Mouse (Mus musculus) neural tube, embryonic 13.5 days (tissue): ENCODE results near the gene Fam78a. TPM values are rescaled to one million over a fixed set of nuclear protein-coding genes. Genes with fewer than 3 reads are reported as not detected.
A peak's percentile ranks its signal among the peaks of the same experiment; 100 is the strongest.

Source experiments
- ATAC-seq: fragments of 200-750 bp; cut with Nextera tagmentation; 2 replicates; pipeline ENCODE4 v1.8.0; 2017; ENCODE audit warnings: low read depth, mild to moderate bottlenecking, moderate TSS enrichment, moderate library complexity
- H3K27ac ChIP-seq: fragments of 300-500 bp; sonication (generic); replicated peaks from 2 replicates; pipeline ENCODE4 v1.5.1; 2015; ENCODE audit warnings: moderate library complexity, mild to moderate bottlenecking, inconsistent platforms
- H3K27me3 ChIP-seq: fragments of 300-500 bp; sonication (generic); 2 replicates; pipeline ENCODE4 v1.6.1; 2015; ENCODE audit warnings: mild to moderate bottlenecking, inconsistent platforms
- H3K36me3 ChIP-seq: fragments of 300-500 bp; sonication (generic); 2 replicates; pipeline ENCODE4 v1.6.1; 2015; ENCODE audit warnings: mild to moderate bottlenecking, inconsistent platforms
- H3K4me1 ChIP-seq: fragments of 300-500 bp; sonication (generic); replicated peaks from 2 replicates; pipeline ENCODE4 v1.6.1; 2015; ENCODE audit warnings: inconsistent platforms
- H3K4me2 ChIP-seq: fragments of 300-500 bp; sonication (generic); 2 replicates; pipeline ENCODE4 v1.6.1; 2015; ENCODE audit warnings: inconsistent platforms, mild to moderate bottlenecking, moderate library complexity
- H3K4me3 ChIP-seq: fragments of 300-500 bp; sonication (generic); 2 replicates; pipeline ENCODE4 v1.5.1; 2015; ENCODE audit warnings: mild to moderate bottlenecking, inconsistent platforms
- H3K9ac ChIP-seq: fragments of 300-500 bp; sonication (generic); 2 replicates; pipeline ENCODE4 v1.6.1; 2015; ENCODE audit warnings: moderate library complexity, mild to moderate bottlenecking, inconsistent platforms
- H3K9me3 ChIP-seq: fragments of 300-500 bp; sonication (generic); 2 replicates; pipeline ENCODE4 v1.6.1; 2016; ENCODE audit warnings: inconsistent platforms
- WGBS: fragments of 180-500 bp; shearing (Covaris S2); methylation state at CpG from one replicate; pipeline ENCODE4 v1.1.7; 2015; 5-methylcytosine and 5-hydroxymethylcytosine counted together
- polyA plus RNA-seq: library from polyadenylated mRNA; unstranded; fragments of >200 nt; fragmentation: Nextera tagmentation; extraction: Ambion mirVana; gene quantifications from 2 replicates; pipeline ENCODE4 v1.2.1, GENCODE M21; 2015

Fam78a gene
- polyA plus RNA-seq, 1 experiment from 2014 or later: 0.88 TPM

DNA sequence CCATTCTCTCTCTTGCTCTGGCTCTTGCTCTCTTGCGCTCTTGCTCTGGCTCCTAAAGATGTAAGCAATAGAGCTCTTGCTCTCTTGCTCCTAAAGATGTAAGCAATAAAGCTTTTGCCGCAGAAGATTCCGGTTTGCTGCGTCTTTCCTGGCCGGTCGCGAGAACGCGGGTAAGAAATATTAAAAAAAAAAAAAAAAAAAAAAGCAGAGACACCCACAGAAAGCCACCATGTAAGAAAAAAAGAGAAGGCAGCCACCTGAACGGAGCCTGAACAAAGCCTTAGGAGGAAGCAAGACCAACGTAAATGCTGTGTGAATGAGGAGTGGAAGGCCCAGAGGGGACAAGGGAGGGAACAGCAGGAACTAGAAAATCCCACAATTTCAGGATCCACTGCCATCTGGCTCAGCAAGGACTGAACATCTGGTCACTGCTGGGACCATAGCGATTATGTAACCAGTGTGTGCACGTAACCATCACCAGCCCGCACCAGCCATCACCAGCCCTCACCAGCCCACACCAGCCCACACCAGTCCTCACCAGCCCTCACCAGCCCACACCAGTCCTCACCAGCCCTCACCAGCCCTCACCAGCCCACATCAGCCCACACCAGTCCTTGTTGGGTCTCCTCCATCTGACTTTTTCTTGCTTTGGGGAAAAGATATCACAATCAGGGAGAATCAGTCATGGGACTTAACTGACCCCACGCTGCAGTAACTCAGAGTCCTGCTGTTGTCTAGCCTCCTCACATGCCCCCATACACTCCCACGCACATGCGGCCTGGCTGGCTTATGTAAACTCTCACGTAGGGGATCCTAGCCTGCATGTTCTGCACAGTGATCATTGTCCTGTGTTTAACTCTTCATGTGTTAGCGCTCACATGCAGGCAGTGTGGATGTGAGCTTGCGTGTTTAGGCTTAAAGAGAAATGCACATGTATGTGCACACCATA, 35.4 kb upstream of the Fam78a start:
- H3K9ac ChIP-seq: no peak overlapping the region
- H3K4me2 ChIP-seq: no peak overlapping the region
- no peaks in the 10 kb centered on the region for H3K36me3 ChIP-seq
- no peaks in the 10 kb centered on the region for H3K9me3 ChIP-seq
- no peak overlapping the region for H3K4me3 ChIP-seq
- 86% methylated on average over 20 of the region's 20 CpGs for WGBS
- ATAC-seq: no peak
- no peak overlapping the region for H3K27ac ChIP-seq
- no peaks in the 10 kb centered on the region for H3K4me1 ChIP-seq
- H3K27me3 ChIP-seq: no peaks in the 10 kb centered on the region

DNA sequence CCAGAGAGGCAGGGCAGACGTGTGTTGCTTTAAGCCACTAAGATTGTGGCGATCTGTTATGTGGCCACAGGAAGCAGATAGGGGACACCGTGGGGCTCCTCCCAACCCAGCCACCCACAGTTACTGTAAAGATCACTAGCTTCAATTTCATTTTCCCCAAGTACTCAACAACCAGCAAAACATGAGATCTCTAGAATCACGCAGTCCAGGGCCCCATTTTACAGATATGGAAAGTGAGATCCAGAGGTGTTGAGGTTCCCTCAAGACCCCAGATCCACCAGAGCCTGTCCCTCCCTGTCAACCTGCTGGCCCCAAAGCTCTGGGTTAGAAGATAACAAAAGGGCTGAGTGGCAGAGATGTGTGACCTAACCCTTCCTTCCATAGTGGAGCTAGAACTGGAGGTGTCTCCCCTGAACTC, 31.2 kb upstream of the Fam78a start:
- ATAC-seq: no peak

DNA sequence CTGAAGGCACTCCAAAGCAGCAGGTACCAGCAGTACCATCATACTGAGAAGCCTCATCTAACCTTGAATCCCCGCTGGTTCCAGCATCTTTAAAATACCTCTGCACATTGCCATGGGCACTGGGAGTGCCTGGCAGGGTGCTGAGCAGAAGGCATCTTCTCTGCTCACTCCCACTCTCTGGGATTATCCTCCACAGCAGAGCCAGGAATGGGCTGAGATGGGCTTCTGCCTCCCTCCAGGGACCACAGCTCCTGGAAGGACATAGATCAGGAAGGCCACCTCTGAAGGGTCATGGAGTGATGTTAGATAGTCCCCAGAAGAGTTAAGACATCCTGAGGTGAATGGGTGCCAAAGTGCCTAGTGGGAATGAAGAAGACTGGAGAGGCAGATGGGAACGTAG, 27.9 kb upstream of the Fam78a start:
- WGBS: 55% methylated on average over 2 of the region's 2 CpGs
- no peaks in the 10 kb centered on the region for H3K27me3 ChIP-seq
- no peak for ATAC-seq

More for the DNA sequence above, 31.2 kb upstream of the Fam78a start:
- Histone ChIP-seq H3K9me3 (no peaks in the 10 kb centered on the region), H3K9ac (no peak overlapping the region), H3K4me1 (no peaks in the 10 kb centered on the region), H3K27me3 (no peaks in the 10 kb centered on the region), H3K4me2 (no peak overlapping the region), H3K36me3 (no peaks in the 10 kb centered on the region), H3K27ac (no peak overlapping the region), H3K4me3 (no peak overlapping the region)
- 95% methylated on average over 4 of the region's 4 CpGs for WGBS

DNA sequence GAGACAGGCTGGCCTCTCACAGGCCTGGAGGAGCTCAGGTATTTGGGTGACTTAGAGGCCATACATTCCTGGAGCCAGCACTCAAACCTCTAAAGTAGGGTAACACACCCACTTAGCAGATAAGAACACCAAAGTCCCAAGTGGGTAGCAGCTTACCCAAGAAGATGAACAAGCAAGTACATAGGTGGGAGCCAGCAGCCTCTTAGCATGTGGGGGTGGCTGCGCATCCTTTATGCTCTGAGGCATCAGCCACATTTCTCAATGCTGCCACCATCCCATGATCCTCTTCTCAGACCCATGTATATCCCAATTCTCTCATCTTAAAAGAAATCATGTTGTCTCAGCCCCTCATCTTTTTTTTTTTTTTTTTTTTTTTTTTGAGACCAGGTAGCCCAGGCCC, 26.6 kb upstream of the Fam78a start:
- Histone ChIP-seq H3K27ac (no peak overlapping the region), H3K27me3 (no peaks in the 10 kb centered on the region), H3K9me3 (no peaks in the 10 kb centered on the region), H3K4me3 (no peak overlapping the region), H3K9ac (no peak overlapping the region), H3K4me2 (no peak overlapping the region), H3K36me3 (peaks cover 25% of the 10 kb centered on the region), H3K4me1 (no peaks in the 10 kb centered on the region)
- ATAC-seq: no peak
- 100% methylated on average over 1 of the region's 1 CpGs for WGBS

More for the DNA sequence above, 27.9 kb upstream of the Fam78a start:
- Histone ChIP-seq H3K4me3 (no peak overlapping the region), H3K9me3 (no peaks in the 10 kb centered on the region), H3K4me1 (no peaks in the 10 kb centered on the region), H3K36me3 (peaks cover 25% of the 10 kb centered on the region), H3K9ac (no peak overlapping the region), H3K4me2 (no peak overlapping the region), H3K27ac (no peak overlapping the region)

DNA sequence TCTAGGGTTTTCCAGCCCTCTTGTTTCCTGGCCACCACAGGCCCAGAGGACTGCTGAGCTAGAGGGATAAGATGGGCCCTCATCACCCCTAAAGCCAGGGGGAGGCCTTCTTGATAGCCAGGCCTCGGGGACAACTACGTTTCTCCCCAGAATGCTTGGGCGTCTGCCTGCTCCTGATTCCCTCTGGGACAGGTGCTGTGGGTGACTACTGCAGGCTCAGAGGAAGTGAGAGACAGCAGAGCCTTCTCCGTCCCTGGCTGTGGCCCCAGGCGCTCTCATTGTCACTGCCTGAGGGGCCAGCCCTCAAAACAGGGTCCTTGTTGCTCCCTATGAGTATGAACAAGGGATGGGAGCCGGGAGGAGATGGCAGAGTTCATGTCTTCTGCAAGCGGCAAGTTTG, 21.3 kb upstream of the Fam78a start:
- Histone ChIP-seq H3K27ac (peak overlapping the region; percentile 86), H3K36me3 (peaks cover 26% of the 10 kb centered on the region), H3K4me2 (no peak overlapping the region), H3K9ac (no peak overlapping the region), H3K4me3 (no peak overlapping the region), H3K27me3 (no peaks in the 10 kb centered on the region), H3K9me3 (no peaks in the 10 kb centered on the region), H3K4me1 (peaks cover 33% of the 10 kb centered on the region)
- 83% methylated on average over 7 of the region's 7 CpGs for WGBS
- ATAC-seq: no peak

DNA sequence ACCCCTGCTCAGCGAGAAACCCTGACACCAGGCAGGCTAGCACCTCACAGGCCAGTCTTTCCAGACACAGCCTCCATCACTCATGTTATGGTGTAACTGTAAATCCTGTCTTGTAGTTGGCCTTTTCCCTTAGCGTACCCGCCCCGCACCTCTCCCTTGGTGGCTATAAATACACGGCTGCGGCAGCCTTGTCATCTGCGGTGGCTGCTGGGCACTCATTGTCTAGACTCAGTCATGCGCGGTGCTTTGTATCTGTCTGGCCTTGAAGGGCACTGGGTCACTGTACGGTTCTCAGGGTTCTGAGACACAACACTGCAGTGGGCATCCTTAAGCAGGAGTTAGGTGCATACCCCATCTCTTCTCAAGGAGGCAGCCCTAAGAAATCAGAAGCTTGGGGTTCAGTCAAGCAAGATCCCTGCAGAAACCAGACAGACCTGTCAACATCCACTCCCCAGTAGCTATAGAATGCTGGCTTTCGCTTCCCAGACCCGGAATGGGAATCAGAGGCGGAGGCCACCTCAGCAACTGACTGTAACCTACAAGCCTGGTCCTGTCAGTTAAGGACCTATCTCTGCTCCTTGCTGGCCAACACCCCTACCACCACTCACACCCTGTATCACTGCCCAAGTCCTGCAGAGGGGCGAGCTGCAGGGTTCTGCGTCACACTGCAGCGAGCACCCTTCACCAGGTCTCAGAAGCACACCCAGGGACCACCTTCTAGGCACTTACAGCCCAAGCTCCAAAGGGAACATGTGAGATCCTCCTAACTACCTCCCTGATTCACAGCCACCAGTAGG, 20.7 kb upstream of the Fam78a start:
- peaks cover 27% of the 10 kb centered on the region for H3K36me3 ChIP-seq
- no peak overlapping the region for H3K4me3 ChIP-seq
- H3K4me2 ChIP-seq: 0 out of 2 replicates have a peak overlapping the region, but pooled peaks have one; percentile 9
- H3K9me3 ChIP-seq: no peaks in the 10 kb centered on the region
- 49% methylated on average over 16 of the region's 16 CpGs for WGBS
- H3K27ac ChIP-seq: peak overlapping the region; percentile 86
- H3K9ac ChIP-seq: peak overlapping the region; percentile 44; the same call in 1 of the 2 replicates
- H3K4me1 ChIP-seq: peaks cover 33% of the 10 kb centered on the region
- no peaks in the 10 kb centered on the region for H3K27me3 ChIP-seq
- ATAC-seq: peak; percentile 78

DNA sequence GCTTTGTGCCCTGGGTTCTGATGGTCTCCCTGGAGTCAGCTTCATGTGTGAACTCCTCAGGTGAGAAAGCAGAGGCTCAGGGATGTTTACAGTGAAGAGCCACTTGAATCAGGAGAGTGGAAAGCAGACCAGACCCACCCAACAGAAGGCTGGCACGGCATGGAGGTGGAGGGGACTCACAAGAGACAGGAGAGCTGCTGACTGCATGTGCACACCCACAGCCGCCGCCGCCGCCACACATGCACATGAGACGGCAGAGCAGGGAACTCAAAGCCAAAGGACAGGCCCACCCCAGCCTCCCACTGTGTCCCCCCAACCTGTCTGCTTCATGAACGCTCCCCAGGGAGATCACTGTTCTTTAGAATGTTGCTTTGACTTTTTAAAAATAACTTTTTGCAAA, 19.5 kb upstream of the Fam78a start:
- Histone ChIP-seq H3K36me3 (peaks cover 29% of the 10 kb centered on the region), H3K9ac (no peak overlapping the region), H3K27ac (0 out of 2 replicates have a peak overlapping the region, but pooled peaks have one; percentile 86), H3K4me1 (peaks cover 33% of the 10 kb centered on the region), H3K27me3 (no peaks in the 10 kb centered on the region), H3K4me3 (no peak overlapping the region), H3K4me2 (no peak overlapping the region), H3K9me3 (no peaks in the 10 kb centered on the region)
- ATAC-seq: no peak
- WGBS: 82% methylated on average over 7 of the region's 7 CpGs

DNA sequence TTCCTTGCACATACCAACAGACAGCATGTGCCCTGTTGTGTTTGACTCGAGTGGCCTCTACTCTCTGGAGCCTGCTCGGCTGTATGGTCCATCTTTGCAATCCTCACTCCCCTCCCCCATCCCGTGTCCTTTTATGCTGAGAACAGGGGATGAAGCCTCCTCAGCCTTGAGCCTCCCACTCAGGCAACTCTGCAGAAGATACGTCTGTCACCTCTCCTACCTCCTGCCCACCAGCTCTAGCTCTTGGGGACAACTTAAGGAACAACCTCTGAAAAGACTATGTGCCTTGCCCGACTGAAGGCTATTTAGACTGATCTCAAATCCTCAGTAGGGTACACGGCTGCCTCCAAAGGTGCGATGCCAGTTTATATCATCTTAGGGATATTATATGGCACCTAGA, 18.9 kb upstream of the Fam78a start:
- Histone ChIP-seq H3K9ac (no peak overlapping the region), H3K4me1 (peaks cover 33% of the 10 kb centered on the region), H3K27ac (no peak overlapping the region), H3K4me2 (no peak overlapping the region), H3K36me3 (peaks cover 28% of the 10 kb centered on the region), H3K27me3 (no peaks in the 10 kb centered on the region), H3K4me3 (no peak overlapping the region), H3K9me3 (no peaks in the 10 kb centered on the region)
- 75% methylated on average over 7 of the region's 7 CpGs for WGBS
- ATAC-seq: no peak

DNA sequence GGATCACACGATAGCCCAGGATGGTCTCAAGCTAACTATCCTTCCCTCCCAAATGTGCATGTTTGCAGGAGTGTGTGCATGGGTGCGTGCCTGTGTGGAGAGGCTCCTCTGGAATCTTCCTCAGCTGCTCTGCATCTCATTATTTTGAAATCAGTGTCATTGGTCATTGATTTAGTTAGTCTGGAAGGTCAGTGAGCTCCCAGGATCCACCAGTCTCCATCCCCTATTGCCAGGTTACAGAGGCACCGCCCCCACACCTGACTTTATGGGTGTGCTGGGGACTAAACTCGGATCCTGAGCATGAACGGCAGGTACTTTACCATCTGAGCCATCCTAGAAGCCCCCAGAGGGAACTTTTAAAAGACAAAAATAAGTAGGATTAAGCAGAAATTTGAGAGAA, 18.3 kb upstream of the Fam78a start:
- Histone ChIP-seq H3K9ac (no peak overlapping the region), H3K27ac (no peak overlapping the region), H3K4me2 (no peak overlapping the region), H3K36me3 (peaks cover 28% of the 10 kb centered on the region), H3K9me3 (no peaks in the 10 kb centered on the region), H3K4me3 (no peak overlapping the region), H3K4me1 (peaks cover 34% of the 10 kb centered on the region), H3K27me3 (no peaks in the 10 kb centered on the region)
- 52% methylated on average over 5 of the region's 5 CpGs for WGBS
- ATAC-seq: no peak

DNA sequence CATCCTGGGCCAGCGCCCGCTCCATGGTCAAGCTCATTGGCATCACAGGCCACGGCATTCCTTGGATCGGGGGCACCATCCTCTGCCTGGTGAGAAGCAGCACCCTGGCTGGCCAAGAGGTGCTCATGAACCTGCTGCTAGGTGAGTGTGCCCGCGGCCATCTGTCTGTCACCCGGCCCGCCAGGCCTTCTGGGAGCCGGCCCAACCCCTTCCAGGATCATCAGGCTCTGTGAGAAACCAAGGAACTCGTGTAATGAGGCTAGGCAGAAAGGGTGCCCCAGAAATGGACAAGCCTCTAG, 11.4 kb upstream of the Fam78a start:
- H3K27ac ChIP-seq: peak overlapping the region; percentile 88
- peak overlapping the region; percentile 83 for H3K9ac ChIP-seq
- H3K4me2 ChIP-seq: peak overlapping the region; percentile 89
- H3K4me3 ChIP-seq: peak overlapping the region; percentile 49
- peaks cover 26% of the 10 kb centered on the region for H3K36me3 ChIP-seq
- peak; percentile 24; the same call in 1 of the 2 replicates for ATAC-seq
- WGBS: 83% methylated on average over 10 of the region's 10 CpGs
- peaks cover 28% of the 10 kb centered on the region for H3K4me1 ChIP-seq
- H3K27me3 ChIP-seq: no peaks in the 10 kb centered on the region
- H3K9me3 ChIP-seq: no peaks in the 10 kb centered on the region

DNA sequence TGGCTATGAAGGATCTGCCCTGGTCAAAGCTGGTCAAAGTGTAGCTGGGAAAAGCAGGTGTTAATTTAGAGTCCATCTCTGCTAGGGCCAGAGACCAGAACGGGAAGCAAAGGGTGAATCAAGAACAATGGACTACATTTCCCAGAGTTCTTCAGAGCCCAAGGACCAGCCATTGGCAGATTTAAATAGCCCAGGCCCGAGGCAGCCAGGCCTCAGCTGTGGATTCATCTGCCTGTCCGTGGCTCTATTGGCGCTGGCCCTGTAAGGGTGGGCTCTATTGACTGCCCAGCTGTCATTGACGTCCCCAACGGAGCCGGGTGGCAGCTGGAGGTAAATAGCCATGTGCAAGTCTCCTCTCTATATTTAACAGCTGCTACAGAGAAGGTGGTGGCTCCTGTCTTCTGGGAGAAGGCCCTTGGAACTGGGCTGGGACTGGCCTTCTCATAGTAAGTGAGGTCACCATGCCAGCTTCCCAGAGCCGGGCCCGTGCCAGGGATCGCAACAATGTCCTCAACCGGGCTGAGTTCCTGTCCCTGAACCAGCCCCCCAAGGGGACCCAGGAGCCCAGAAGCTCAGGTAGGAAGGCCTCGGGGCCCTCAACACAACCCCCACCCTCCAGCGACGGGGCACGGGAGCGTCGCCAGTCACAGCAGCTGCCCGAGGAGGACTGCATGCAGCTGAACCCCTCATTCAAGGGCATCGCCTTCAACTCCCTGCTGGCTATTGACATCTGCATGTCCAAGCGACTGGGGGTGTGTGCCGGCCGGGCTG, 10.9 kb upstream of the Fam78a start, which contains the start of gene Plpp7:
Plpp7 (plus strand) TSS at position 178 of the 771 bp plus-strand sequence.
- ATAC-seq: peak; percentile 95
- 29% methylated on average over 22 of the region's 22 CpGs for WGBS

More for the DNA sequence above, 10.9 kb upstream of the Fam78a start, which contains the start of gene Plpp7:
- Histone ChIP-seq H3K9ac (peak within 1 kb of the TSS; percentile 83), H3K27ac (peak within 1 kb of the TSS; percentile 88), H3K4me1 (peaks cover 28% of the 10 kb centered on the region), H3K27me3 (peaks cover 2% of the 10 kb centered on the region; the same call in 1 of the 2 replicates), H3K9me3 (no peaks in the 10 kb centered on the region), H3K4me2 (peak within 1 kb of the TSS; percentile 89), H3K4me3 (peak within 1 kb of the TSS; percentile 49), H3K36me3 (peaks cover 21% of the 10 kb centered on the region)
